Mouse (Mus musculus) spleen, adult 2 months (tissue): ENCODE results near the gene Cpeb2. TPM values are rescaled to one million over a fixed set of nuclear protein-coding genes. Genes with fewer than 3 reads are reported as not detected.

Experiments used
- DNase-seq, 2 experiments: peaks; one replicate each; pipeline versions ENCODE4 v3.0.0 to v3.0.0-alpha.2; 2012 to 2021; ENCODE audit warnings: low spot score in 2 of 2, low read depth in 1 of 2
- H3K27ac ChIP-seq: fragments of 200-500 bp; 2 replicates; pipeline ENCODE4 v1.5.1; 2012; ENCODE audit warnings: low read length, inconsistent platforms; ENCODE audit not compliant: insufficient read depth
- H3K27me3 ChIP-seq: fragments of 200-500 bp; 2 replicates; pipeline ENCODE4 v1.6.1; 2012; ENCODE audit warnings: mild to moderate bottlenecking, moderate library complexity, low read length, inconsistent platforms; ENCODE audit not compliant: control insufficient read depth, insufficient read depth
- H3K36me3 ChIP-seq: fragments of 200-500 bp; 2 replicates; pipeline ENCODE4 v1.6.1; 2012; ENCODE audit warnings: mild to moderate bottlenecking, low read length, inconsistent platforms; ENCODE audit not compliant: control insufficient read depth, insufficient read depth
- H3K4me1 ChIP-seq: fragments of 200-500 bp; 2 replicates; pipeline ENCODE4 v1.6.1; 2011; ENCODE audit warnings: inconsistent platforms; ENCODE audit not compliant: control insufficient read depth, insufficient read depth, insufficient read length
- H3K4me3 ChIP-seq: fragments of 200-500 bp; 2 replicates; pipeline ENCODE4 v1.5.1; 2011; ENCODE audit warnings: mild to moderate bottlenecking, inconsistent platforms; ENCODE audit not compliant: insufficient read depth, insufficient read length; ENCODE audit errors: extremely low read depth
- CTCF ChIP-seq: fragments of 200-500 bp; IDR thresholded peaks from 2 replicates; pipeline ENCODE4 v1.5.1; 2011; ENCODE audit warnings: mild to moderate bottlenecking, inconsistent platforms; ENCODE audit not compliant: insufficient read depth, insufficient read length, insufficient replicate concordance; ENCODE audit errors: extremely low read depth
- POLR2A ChIP-seq: fragments of 200-500 bp; IDR thresholded peaks from 2 replicates; pipeline ENCODE4 v1.6.1; 2011; ENCODE audit warnings: low read depth, low read length, inconsistent platforms
- WGBS: fragments of 180-500 bp; shearing (Covaris S2); methylation state at CpG from one replicate; pipeline ENCODE4 v1.1.7; 2018; 5-methylcytosine and 5-hydroxymethylcytosine counted together
- polyA plus RNA-seq: library from polyadenylated mRNA; depleted of rRNA; stranded (reverse); fragments of >200 nt; gene quantifications from 2 replicates; pipeline ENCODE4 v1.2.3, GENCODE M21; 2012

Gene Cpeb2
- polyA plus RNA-seq, 1 experiment: 4.7 TPM

- H3K27ac ChIP-seq: peak overlapping the region; percentile 41
- H3K27me3 ChIP-seq: no peaks in the 10 kb centered on the region
- DNase-seq: no peak
- no peak for TF ChIP-seq POLR2A
- no peak for TF ChIP-seq CTCF
- H3K4me1 ChIP-seq: no peaks in the 10 kb centered on the region
- H3K4me3 ChIP-seq: no peak overlapping the region
- peaks cover 3% of the 10 kb centered on the region for H3K36me3 ChIP-seq
- 23% methylated on average over 8 of the region's 8 CpGs for WGBS
Measured at GRCm38 (mm10) chr5:43289752-43290446, 56.9 kb downstream of the Cpeb2 start.

GRCm38 (mm10) chr5:43293136-43293535 is 60.2 kb downstream of the Cpeb2 start:
- TF ChIP-seq POLR2A (no peak), CTCF (no peak)
- Histone ChIP-seq H3K27me3 (no peaks in the 10 kb centered on the region), H3K4me3 (no peak overlapping the region), H3K27ac (no peak overlapping the region), H3K36me3 (no peaks in the 10 kb centered on the region), H3K4me1 (no peaks in the 10 kb centered on the region)
- WGBS: 52% methylated on average over 4 of the region's 4 CpGs
- no peak for DNase-seq

GRCm38 (mm10) chr5:43297459-43297858 is 64.5 kb downstream of the Cpeb2 start:
- H3K27ac ChIP-seq: no peak overlapping the region
- H3K36me3 ChIP-seq: no peaks in the 10 kb centered on the region
- no peak for DNase-seq
- H3K4me3 ChIP-seq: no peak overlapping the region
- WGBS: 57% methylated on average over 7 of the region's 7 CpGs
- TF ChIP-seq CTCF (no peak), POLR2A (no peak)
- no peaks in the 10 kb centered on the region for H3K27me3 ChIP-seq
- no peaks in the 10 kb centered on the region for H3K4me1 ChIP-seq

GRCm38 (mm10) chr5:43298975-43299374 is 66.0 kb downstream of the Cpeb2 start:
- no peak overlapping the region for H3K27ac ChIP-seq
- H3K4me1 ChIP-seq: no peaks in the 10 kb centered on the region
- H3K4me3 ChIP-seq: no peak overlapping the region
- 92% methylated on average over 2 of the region's 2 CpGs for WGBS
- no peaks in the 10 kb centered on the region for H3K27me3 ChIP-seq
- TF ChIP-seq CTCF: no peak
- TF ChIP-seq POLR2A: no peak
- no peaks in the 10 kb centered on the region for H3K36me3 ChIP-seq
- no peak for DNase-seq

GRCm38 (mm10) chr5:43300076-43300475 is 67.1 kb downstream of the Cpeb2 start:
- Histone ChIP-seq H3K36me3 (no peaks in the 10 kb centered on the region), H3K4me1 (no peaks in the 10 kb centered on the region), H3K27ac (no peak overlapping the region), H3K4me3 (no peak overlapping the region), H3K27me3 (no peaks in the 10 kb centered on the region)
- whole genome bisulfite sequencing: 94% methylated on average over 5 of the region's 5 CpGs
- DNase-seq: no peak
- no peak for TF ChIP-seq POLR2A
- no peak for TF ChIP-seq CTCF

- TF ChIP-seq CTCF: no peak
- TF ChIP-seq POLR2A: no peak
- WGBS: 10% methylated on average over 3 of the region's 3 CpGs
- Histone ChIP-seq H3K27me3 (no peaks in the 10 kb centered on the region), H3K4me3 (no peak overlapping the region), H3K27ac (no peak overlapping the region), H3K4me1 (no peaks in the 10 kb centered on the region), H3K36me3 (no peaks in the 10 kb centered on the region)
- DNase-seq: no peak
Measured at GRCm38 (mm10) chr5:43300979-43301378, 68.0 kb downstream of the Cpeb2 start.

- H3K36me3 ChIP-seq: no peaks in the 10 kb centered on the region
- no peak for DNase-seq
- TF ChIP-seq CTCF (no peak), POLR2A (no peak)
- WGBS: 50% methylated on average over 1 of the region's 1 CpGs
- no peak overlapping the region for H3K27ac ChIP-seq
- no peak overlapping the region for H3K4me3 ChIP-seq
- H3K4me1 ChIP-seq: no peaks in the 10 kb centered on the region
- no peaks in the 10 kb centered on the region for H3K27me3 ChIP-seq
Measured at GRCm38 (mm10) chr5:43303504-43303903, 70.5 kb downstream of the Cpeb2 start.
